Mouse (Mus musculus) A20 (cell line): ENCODE measurements around the gene Pid1.

Source experiments
- DNase-seq: peaks from one replicate; pipeline ENCODE4 v3.0.0-alpha.2; 2011; ENCODE audit warnings: low read depth, low spot score

Gene Pid1

DNA sequence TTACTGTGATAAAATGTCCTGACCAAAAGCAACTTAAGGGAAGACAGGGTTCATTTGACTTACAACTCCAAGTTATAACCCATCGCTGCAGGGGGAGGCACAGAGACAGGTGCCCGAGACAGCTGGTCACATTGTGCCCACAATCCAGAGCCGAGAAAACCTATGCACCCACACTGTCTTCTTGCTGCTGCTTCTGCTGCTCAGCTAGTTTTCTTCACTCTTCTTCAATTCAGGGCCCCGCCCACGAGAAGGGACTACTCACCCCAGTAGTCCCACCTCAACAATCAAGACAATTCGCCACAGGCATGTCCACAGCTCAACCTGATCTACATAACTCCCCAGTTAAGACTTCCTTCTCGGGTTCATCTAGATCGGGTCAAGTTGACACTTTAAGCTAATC lies at the start of gene Pid1:
Gene Pid1, minus strand, starts transcription at position 214 of the 400 bp plus-strand sequence.
- DNase-seq: no peak

DNA sequence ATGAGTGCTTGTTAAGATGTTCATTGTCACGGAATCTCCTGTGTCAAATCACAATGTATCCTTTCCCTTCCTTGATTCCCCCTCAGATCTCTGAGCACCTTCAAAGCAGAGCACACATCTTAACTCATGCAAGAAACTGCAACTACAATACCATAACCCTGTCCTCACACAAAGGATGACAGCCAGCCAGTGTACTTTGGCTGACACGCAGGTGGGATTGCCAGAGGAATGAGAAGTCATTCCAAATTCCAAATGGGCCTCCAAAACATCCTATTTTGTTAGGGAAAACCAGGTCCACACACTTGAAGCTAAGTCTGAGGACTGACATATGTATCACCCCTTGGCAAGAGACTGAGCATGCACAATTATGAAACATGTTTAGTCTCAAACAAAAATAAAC lies 45.5 kb upstream of the Pid1 start:
- DNase-seq: no peak

DNA sequence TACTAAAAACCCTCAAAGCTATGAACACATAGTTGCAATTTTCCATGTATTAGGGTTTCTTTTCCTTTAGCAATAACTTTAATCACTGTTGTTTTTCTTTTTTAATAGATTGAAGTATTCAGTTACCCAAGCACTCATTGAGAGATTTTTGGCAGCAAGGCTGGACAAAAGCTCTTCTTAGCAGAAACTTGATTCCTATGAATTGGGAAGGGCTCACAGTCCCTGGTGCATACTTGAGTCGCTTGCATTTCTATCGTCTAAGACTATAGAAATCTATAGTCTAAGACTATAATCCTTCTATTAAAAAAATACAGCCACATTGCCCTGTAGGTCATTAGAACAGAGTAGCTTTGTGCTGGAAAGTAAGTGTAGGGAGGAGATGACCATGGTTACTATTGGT lies 44.9 kb upstream of the Pid1 start:
- no peak for DNase-seq

DNA sequence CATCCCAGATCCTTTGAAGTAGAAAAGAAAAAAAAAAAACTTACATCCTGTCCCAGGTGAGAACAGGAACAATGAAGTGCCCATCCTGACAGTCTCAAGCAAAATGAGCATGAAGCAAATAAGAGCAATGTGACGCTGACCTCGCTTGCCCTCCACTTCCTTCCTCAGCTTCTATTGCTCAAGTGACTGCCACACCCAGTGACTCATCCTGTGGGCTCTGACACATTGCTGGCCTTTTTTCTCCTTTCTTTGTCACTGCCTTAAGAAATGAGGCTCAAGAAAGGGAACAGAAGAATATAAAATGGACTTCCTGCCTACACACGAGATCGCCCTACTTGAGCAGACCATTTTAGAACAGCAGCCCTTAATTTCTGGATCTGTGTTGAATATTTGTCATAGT lies 42.9 kb upstream of the Pid1 start:
- DNase-seq: no peak

DNA sequence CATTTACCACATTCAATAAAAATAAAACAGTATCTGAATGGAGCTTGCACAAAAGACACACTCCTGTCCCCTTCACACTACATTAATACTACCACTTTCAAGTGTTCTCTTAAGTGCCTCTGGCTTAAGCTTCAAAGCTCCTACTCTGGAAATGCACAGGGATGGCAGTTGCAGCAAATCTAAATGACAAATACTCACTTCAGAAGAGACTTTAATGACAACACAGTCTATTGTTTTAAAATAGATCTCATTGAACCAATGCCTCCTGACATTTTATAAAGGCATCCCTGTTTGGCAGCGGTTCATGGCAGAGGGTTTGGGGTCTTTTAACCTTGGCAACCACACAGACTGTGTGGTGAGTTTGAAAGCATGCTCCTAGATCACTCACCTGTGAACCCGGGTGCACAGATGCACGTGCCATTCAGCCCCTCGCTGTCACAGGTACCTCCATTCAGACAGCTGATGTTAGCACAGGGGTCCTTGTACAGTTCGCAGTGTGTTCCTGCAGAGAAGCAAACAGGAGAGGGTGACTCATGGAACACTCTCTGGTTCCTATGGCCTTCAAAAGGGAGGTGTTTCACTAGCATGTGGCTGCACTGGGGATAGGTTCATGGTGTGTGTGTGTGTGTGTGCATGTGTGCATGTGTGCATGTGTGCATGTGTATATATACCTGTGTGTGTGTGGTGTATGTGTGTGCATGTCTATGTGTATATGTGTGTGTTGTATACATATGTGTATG lies 41.7 kb upstream of the Pid1 start:
- DNase-seq: no peak

DNA sequence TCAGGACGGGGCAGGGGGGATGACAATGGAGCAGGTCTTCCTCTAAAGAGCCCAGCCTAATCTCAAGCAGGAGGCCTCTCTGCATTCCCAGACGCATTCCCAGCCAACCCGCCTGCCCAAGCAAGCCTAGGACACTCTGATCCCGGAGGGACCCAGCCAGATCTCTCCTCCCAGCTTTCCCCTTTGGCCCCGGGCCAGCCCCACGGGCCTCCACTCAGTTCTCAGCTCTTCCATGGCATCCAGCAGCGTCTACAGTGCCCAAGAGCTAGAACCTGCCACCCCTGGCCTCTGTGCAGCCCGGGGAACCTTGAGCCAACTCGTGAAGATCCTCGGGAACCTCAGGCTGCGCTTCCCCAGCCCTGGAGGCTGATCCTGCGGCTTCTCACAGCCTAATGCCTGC lies 40.9 kb upstream of the Pid1 start:
- no peak for DNase-seq

DNA sequence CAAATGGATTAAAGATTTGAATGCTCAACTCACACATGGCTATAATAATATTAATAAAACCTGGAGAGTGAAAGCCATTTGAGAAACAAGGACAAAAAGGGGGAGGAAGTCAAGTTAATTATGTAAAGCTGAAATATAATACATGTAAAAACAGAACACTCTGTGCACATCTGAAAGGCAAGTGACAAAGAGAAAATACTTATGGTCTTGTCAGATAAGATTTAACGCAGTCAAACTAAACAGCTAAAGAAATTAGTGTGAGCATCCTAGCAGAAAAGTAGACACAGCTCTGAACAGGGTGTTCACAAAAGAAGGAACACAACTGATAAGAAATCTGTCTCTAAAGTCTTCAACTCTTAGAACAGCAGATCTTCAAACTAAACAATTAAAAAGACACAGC lies 38.2 kb upstream of the Pid1 start:
- DNase-seq: no peak

DNA sequence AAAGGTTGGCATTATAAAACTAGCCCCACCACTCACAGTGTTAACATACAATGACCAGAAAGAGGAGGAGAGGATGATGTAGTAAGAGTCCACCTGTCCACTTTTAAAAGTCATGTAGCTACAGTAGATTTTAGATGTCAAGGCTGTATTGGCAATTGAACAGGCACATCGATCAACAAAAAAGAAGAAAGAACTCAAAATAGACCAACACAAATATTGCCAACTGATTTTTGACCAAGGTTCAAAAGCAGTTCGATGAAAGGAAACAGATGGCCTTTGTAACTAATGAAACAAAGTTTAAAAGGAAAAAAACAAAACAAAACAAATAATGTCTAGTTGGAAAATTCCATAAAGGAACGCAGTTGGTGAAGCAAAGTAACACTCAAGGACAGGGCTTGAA lies 35.7 kb upstream of the Pid1 start:
- no peak for DNase-seq

DNA sequence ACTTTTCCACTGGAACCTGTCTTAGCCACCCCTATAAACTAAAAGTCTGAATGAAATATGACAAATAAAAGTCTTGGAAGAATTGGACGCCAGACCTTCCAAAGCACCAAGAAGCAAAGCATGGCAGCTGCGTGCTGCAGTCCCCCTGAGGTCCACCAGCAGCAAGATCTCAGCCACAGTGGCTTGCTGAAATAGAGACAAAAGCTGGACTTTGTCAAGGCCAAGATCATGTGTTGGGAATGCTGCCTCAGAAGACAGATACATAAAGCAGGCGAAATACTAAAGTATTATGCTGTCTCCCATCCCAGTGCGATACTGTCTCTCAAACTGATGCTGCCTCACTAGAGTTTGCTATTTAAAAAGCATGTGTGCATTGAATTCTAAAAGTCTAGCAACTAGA lies 35.1 kb upstream of the Pid1 start:
- no peak for DNase-seq

DNA sequence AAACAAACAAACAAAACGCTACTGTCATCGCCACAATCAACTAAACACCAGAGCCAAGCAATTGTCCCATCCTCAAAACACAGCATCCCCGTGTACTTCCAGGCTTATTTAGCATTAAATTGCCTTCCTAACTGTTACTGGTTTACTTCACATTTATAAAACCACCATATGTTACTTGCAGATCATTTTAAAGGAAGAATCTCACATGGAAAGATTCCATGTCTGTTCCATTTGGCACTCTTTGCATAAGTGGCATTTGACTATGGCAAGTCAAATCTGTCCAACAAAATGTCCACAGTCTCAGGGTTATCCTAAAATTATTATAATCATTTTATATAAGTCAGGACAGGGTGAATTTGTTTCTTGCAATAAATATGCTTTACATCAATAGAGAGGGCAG lies 32.8 kb upstream of the Pid1 start:
- DNase-seq: no peak

DNA sequence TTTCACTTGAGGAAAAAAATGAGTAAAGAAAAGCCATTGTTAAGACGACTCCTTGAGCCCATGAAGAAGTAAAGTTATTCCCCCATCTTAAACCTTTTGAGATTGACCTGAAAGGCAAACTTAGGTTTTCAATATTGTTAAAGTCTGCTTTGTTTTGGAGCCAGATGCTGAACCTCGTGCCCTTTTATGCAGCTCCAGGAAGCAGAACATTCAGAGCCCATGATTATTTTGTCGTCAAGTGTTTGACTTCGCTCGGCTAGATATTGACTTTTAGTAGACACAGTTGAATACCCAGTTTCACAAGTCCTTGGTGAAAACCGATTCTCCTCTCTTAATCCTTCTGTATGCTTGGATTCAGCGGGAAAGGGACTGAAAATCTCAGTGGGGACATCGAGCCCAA lies 31.9 kb upstream of the Pid1 start:
- no peak for DNase-seq

DNA sequence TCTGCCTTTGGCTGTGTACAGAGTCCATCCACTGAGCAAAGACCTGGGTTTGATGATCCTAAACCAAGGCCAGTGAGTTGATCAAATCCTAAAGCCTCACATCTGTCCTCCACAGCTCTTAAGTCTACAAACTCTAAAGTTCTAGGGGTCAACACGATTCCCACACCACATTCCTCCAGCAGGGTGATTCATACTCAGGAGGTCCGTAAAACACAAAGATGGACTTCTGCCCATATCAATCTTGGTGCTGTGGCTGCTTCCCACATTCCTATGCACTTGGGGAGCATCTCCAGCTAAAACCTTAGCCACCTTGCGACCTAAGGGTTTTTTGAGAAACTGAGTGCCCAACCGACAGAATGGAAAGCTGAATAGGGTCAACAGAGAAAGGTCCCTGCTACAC lies 27.0 kb upstream of the Pid1 start:
- no peak for DNase-seq

DNA sequence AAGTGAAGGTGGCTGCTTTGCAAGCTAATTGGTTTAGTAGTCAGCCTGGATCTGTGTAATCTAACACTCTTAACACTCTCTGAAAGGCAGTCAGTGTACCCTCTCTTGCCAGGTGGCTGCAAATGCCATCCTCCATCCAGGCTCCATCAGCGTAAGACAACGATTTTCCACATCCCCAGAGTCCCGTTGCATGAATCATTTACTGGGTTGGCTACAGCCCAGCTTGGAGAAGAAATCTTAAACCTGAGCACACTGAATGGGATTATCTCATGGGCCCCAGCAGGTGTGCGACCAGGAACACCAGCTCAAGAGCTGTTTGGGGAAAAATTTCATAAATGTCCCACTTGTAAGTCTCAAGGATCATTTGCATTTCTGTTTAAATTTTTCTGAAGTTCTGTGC lies 23.6 kb upstream of the Pid1 start:
- DNase-seq: no peak

DNA sequence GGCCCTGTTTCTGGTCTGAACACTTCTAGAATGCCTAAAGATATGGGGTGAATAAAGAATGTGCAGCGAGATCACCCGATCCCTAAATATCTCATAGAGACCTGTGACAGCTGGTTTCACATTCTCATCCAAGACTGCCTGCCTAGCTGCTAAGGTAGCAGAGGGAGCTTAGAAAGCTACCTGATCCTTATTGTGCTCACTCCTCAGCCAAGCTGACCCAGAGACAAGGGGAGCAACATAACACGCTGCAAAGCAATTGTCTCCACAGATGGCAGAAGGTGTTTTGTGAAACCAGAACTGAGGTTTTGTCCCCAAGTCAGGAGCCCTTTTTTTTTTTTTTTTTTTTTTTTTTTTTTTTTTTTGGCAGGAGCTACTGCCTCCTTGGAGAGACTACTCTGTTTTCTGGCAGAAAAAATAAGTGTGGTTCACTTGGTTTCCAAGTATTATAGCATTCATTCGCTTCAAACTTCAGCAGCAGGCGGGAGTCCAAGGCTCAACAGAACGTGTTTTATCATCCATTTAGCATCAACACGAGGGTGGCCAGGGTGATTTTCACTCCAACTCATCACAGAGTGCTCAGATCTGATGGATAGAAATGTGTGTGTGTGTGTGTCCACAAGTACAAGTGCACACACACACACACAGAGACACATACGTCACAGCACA lies 22.6 kb upstream of the Pid1 start:
- no peak for DNase-seq

DNA sequence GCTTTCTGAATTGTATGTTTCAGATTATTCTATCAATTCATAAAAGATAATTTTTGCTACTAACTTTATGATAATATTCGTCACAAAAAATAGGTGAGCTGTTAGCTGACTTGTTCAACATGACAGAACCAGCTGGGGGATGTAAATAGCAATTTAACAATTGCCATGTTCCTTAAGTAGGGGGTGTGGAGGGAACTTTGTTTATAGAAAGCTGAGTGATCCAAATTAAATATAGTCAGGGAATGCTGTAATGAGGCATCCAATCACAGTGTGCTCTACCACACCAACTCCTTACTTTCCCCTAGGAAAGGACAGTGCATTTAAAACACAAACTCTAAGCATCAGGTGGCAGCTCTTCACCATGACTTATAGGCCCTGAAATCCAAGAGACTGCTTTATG lies 18.7 kb upstream of the Pid1 start:
- DNase-seq: no peak

DNA sequence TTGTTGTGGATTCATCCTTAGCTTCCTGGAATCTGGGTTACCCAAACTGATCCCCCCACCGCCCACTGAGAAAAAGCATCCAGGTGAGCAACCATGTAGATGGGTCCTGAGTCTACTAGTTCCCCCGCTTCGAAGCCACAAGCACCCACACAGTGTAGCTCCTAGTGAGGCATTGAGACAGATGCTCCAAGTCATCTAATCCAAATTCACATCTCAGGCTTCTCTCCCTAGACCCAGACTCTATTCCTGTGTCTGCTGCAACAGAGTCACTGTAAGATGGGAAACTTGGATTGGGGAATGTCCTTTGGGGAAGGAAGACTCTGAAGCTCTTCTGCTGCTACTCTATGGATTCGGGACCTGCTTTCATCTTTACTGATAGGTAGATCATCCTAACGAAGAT lies 18.1 kb upstream of the Pid1 start:
- DNase-seq: no peak

DNA sequence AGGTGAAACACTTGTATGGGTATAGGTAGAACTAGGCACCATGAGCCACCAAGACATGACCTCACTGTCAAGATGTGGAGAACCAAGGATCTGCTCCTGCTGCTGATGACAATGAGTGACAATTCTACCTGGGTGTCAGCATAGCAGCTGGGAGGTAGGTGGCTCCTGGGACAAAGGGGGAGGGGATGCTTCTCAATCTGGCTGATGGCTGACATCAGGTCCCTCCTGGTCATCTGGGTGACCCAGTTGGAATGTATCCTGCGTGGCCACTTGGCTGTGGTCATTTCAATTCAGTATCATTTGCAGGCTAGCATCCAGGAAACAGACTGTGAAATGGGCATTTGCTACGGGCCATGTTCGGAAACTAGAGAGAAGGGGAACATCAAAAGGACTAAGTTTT lies 16.9 kb upstream of the Pid1 start:
- no peak for DNase-seq

DNA sequence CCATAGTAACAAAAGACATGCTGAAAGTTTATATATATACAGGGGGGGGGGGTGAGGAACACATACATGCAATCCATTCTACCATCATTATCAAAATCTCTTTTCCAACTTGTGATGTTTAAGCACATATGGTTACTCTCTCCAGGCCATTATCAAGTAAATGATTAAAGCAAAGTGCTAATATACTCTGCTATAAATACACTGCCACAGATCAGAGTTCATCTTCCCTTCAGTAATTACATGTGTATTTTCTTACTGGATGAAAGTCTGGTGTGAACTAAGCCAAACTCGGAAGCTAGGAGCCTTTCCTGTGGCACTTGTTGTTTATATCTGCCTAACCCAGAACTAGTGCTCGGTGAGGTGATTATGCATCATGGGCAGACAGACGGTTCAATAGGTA lies 3.8 kb upstream of the Pid1 start:
- no peak for DNase-seq

DNA sequence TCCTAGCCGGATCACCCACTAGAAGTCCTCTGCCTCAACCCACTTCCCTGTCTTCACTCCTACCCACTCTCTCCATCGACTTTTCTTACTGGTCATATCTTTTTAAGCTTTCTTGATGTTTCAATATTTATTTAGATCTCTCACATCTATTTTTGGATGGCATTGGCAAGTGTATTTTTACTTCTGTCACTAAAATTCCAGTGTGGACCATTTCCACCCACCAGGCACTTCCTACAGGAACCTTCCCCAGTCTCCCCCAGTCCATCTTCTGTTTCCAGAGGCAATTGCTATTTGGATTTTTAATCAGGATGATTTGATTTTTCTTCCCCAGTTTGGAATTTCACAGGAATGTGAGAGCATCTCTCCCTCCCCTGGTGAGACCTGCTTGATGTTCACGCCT lies 2.6 kb upstream of the Pid1 start:
- DNase-seq: no peak

DNA sequence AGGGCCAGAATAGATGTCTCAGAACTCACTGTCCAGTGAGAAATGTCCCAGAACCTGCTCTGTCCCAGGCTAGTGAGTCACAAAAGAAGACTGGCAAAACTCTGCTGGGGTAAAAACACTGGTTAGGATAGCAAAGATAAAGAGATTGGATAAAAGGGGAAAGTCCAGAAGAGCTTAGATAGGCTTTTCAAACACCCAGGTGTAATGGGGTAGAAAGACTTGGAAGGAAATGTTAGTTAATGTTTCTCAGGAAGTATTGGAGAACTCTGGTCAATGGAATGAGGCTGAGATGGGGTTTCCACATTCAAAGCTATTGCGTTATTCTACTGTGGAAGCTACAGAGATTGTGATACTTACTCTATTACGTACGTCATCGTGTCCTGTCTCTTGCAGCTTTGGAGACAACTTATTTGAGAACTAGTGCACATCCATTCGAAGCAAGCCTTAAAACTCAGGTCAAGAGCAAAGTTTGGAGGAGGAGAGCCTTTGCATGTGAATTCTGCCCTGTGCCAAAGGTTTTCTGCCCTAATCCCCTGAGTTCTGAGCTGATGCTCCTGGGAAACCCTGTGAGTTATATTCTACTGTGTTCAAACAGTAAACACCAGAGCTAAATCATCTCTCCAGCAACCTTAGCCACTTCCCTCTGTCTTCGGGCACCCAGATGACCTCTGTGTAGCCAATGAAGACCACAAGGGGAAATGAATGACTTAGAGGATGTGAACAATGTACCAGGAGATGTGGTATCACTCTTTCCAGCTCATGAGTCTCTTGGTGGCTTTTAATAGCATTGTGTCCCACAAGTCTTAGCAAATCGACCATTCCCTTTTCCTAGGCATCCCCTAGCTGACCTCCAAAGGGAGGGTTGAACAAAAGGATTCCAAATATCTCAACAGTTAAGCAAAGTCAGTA lies 1.0 kb downstream of the Pid1 start:
- DNase-seq: no peak

DNA sequence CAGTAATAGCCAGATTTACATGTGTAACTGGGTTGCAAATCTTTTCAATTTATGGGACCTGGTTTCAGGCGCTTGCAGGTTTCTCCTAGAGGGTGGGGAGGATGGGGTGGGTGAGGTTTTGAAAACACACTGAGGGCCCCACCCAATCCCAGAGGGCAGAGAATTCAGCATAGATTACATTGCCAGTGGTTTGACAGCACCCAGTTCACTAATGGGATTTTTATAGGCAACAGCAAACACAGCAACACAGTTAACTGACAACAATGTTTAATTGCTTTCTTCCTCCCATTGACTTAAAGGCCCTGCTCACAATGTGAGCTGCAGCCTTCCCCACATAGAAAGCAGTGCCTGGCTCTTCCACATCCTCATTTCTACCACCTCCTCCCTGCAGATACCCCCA lies 1.8 kb downstream of the Pid1 start:
- DNase-seq: no peak

DNA sequence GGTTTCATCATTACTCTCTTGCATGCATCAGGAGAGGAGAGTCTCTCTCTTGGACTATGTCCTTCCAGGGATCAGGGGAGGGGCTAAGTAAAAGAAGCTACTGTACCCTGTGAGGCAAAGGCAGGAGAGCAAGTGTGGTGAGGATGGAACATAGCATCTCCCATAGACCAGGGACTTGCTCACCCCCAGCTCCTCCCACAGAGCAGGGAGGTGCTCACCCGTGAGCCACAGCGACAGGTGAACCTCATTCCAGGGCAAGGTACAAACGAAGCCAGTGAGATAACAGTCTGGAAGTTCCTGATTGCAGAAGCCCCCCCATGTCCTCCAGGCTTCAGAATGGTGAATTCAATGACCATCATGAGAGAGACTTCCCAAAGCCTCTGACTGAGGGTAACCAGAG lies 2.6 kb downstream of the Pid1 start:
- no peak for DNase-seq
